Mouse (Mus musculus) E14TG2a.4 (cell line): ENCODE measurements around the gene Tlr12.

Source experiments
- CTCF ChIP-seq: conservative IDR thresholded peaks from 2 replicates; pipeline ENCODE4 v1.5.1; 2014; ENCODE audit warnings: low read length
- NANOG ChIP-seq: IDR thresholded peaks from 2 replicates; pipeline ENCODE4 v1.6.1; 2014; ENCODE audit warnings: borderline replicate concordance, low read length, mixed read lengths
- POU5F1 ChIP-seq: IDR thresholded peaks from 2 replicates; pipeline ENCODE4 v1.6.1; 2014; ENCODE audit warnings: low read length, borderline replicate concordance

DNA sequence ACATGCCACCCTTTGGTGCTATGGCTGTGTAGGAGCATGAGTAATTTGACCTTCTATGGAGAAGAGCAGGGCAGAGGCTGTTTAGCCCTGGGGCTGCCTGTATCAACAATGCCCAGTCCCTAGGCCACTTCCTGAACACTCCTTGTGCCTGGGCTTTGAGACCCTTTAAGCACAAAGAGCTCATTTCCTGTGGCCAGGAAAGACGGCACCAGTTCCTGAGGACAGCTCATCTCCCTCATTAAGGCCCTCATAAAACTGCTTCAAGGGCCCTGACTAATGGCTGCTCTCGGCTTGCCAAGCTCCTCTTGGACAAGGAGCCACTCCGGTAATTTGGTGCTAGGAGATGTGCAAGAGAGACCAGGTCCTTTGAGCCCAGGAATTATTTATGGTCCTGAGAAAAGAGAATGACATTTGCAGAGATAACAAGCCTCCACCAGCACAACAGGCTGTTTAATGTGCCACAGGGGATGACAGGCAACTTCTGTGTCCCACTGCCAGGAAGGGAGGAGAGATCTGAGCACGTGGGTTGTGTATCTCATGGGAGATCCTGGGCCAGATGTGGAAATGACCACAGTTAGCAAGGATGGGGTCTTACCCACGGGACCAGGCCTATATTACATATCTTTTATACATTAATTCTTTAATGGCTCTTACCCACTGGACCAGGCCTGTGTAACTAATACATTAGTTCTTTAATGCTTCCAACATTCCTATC lies 34.3 kb upstream of the Tlr12 start:
- TF ChIP-seq CTCF (no peak), POU5F1 (no peak), NANOG (no peak)
